Mouse (Mus musculus) heart, adult 2 months (tissue): ENCODE data around the gene Suv39h2.

ENCODE experiments used
- EP300 ChIP-seq: fragments of 200-500 bp; IDR thresholded peaks from 2 replicates; pipeline ENCODE4 v1.6.1; 2011; ENCODE audit warnings: low read depth, low read length, control low read depth; ENCODE audit not compliant: insufficient read depth
- POLR2A ChIP-seq: fragments of 200-500 bp; IDR thresholded peaks from 2 replicates; pipeline ENCODE4 v1.6.1; 2011; ENCODE audit warnings: mild to moderate bottlenecking, low read depth, low read length, control low read depth; ENCODE audit not compliant: insufficient read depth

DNA sequence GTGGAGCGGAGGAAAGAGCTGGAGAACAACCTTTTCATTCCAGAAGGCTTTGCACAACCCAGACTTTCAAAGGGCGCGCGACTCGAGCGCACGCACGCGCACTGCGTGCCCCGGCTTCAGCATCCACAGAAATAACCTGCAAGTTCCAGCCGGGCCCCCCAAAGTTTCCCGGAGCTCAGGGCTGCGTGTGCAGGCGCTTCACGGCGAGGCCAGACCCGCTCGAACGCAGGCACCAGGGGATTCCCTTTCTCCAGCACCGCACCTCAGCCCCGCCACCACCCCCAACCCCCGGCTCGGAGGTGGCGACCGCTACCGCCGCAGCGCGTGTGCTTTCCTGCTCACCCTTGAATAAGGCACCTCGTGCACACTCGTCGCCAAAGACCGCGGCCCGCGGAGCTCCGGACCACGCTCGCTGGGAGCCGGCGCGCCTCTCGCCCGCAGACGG lies 448 bp downstream of the Suv39h2 start:
- TF ChIP-seq POLR2A, result no peak
- no peak for TF ChIP-seq EP300
